Mouse (Mus musculus): ENCODE data around the gene Slc38a4.

The Slc38a4 gene

GRCm38 (mm10) chr15:96972706-96973274 lies 83.0 kb downstream of the Slc38a4 start:
- in situ Hi-C loops (cut with MboI; ENCODE audit: low sequenced_read_pairs), result loop anchor here (10.0 kb wide), 1 partner anchor 162 kb away; no protein-coding TSS in a partner anchor

DNA sequence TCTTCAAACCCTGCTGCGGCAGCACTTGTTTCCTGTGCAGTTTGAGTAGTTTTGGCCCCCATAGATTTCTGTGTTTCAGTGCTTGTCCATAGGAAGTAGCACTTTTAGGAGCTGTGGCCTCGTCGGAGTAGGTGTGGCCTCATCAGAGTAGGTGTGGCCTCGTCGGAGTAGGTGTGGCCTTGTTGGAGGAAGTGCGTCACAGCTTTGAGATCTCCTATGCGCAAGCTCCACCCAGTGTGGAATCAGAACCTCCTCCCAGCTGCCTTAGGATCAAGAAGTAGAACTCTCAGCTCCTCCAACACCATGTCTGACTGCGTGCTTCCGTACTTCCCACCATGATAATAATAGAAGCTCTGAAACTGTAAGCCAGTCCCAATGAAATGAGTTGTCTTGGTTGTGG lies 83.8 kb downstream of the Slc38a4 start:
- in situ Hi-C loops (cut with MboI; ENCODE audit: low sequenced_read_pairs), result loop anchor here (10.0 kb wide), 1 partner anchor 163 kb away; no protein-coding TSS in a partner anchor

- in situ Hi-C loops (cut with MboI; ENCODE audit: low sequenced_read_pairs), result loop anchor here (10.0 kb wide), 1 partner anchor 165 kb away; no protein-coding TSS in a partner anchor
Measured at GRCm38 (mm10) chr15:96969792-96970191, 86.0 kb downstream of the Slc38a4 start.

DNA sequence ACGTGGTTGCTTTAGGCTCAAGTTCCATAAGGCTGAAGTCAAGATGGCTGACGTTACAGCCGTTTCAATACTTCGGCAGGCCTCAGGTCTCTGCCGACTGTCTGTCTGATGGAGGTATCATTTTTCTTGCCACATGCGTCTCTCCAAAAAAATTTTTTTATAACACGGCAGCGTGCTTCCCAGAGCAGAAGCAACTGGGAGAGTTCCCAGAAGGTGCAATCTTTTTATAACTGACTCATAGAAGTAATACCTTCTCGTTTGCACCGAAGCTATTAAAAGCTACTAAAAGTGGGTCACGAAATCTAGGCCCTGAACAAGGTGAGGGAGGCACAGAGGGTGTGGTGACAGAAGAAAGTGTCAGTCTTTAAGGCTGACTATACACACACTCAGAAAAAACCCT lies 87.0 kb downstream of the Slc38a4 start:
- in situ Hi-C loops (cut with MboI; ENCODE audit: low sequenced_read_pairs), result no loop called here

DNA sequence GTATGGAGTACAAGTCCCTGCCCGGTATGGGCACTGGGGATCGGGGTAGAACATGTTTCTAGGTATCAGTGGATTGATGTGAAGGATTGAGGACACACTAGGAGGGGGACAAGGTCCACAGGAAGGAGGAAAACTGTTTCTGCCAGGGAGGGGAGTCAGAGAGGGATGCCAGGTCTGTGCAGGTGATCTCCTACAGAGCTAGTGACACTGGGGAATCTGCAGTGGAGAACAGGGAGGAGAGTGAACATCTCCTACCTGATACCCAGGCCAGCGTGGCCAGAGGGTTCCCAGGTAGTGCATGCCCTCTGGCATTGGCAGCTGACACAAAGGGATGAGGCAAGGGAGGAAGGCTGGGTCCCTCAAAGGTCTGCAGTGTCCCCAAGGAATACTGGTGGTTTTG lies 89.4 kb downstream of the Slc38a4 start:
- in situ Hi-C loops (cut with MboI; ENCODE audit: low sequenced_read_pairs), result no loop called here

GRCm38 (mm10) chr15:96963735-96964134 lies 92.0 kb downstream of the Slc38a4 start:
- in situ Hi-C loops (cut with MboI; ENCODE audit: low sequenced_read_pairs), result no loop called here

- in situ Hi-C loops (cut with MboI; ENCODE audit: low sequenced_read_pairs), result no loop called here
Measured at GRCm38 (mm10) chr15:96963318-96963717, 92.4 kb downstream of the Slc38a4 start.

DNA sequence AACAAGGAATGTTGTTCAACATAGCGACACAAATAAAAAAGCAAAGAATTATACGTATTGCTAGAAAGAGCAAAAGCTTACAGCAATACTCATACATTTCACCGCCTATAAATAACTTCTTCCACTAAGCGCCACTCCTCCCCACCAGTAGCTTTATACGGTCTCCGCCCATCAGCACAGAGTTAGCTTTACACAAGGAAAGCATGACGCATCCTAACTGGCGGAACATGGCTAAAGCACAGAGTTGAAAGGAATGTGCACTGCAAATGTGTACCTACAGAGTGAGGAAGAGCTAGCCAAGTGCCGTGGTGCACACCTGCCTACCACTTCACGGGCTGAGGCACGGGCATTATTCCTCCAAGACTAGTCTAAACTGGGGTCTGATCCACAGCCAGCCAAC lies 95.4 kb downstream of the Slc38a4 start:
- in situ Hi-C loops (cut with MboI; ENCODE audit: low sequenced_read_pairs), result no loop called here

GRCm38 (mm10) chr15:96959247-96959646 lies 96.5 kb downstream of the Slc38a4 start:
- in situ Hi-C loops (cut with MboI; ENCODE audit: low sequenced_read_pairs), result no loop called here

DNA sequence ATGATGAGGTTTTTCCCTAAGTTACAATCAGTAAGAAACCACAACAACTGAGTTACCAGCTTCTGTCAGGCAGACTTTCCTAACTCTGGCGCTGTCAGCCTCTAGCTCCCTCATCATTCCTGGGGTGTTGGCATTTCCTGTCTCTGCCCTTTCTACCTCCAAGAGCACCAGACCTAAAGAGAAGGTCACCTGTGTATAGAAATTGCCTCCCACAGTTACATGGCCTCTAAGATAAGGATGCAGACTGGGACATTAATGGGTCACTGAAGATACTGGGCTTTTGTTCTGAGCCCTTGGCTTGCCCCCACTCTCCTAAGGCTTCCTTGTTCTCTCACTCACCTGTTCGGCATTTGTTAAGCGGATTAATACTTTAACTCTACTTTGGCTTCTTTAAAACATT lies 99.1 kb downstream of the Slc38a4 start:
- in situ Hi-C loops (cut with MboI; ENCODE audit: low sequenced_read_pairs), result no loop called here

DNA sequence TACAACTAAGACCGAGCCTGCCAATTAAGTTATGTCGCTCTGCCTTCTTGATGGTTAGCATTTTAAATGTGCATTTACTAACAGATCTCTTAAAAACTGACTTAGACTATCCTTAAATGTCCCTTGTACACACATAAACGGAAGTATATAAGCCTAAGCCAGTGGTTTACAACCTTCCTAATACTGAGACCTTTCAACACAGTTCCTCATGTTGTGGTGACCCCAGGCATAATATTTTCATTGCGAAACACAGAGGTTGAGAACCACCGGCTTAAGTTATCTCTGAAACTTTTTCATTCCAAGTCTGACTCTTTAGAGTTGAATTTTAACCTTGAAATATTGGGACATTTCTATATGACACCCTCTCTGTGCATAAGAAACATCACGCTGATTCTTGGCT lies 101.4 kb downstream of the Slc38a4 start:
- in situ Hi-C loops (cut with MboI; ENCODE audit: low sequenced_read_pairs), result no loop called here

- in situ Hi-C loops (cut with MboI; ENCODE audit: low sequenced_read_pairs), result no loop called here
Measured at GRCm38 (mm10) chr15:96953938-96954238, 101.9 kb downstream of the Slc38a4 start.

GRCm38 (mm10) chr15:96953112-96953937 lies 102.4 kb downstream of the Slc38a4 start:
- in situ Hi-C loops (cut with MboI; ENCODE audit: low sequenced_read_pairs), result no loop called here

DNA sequence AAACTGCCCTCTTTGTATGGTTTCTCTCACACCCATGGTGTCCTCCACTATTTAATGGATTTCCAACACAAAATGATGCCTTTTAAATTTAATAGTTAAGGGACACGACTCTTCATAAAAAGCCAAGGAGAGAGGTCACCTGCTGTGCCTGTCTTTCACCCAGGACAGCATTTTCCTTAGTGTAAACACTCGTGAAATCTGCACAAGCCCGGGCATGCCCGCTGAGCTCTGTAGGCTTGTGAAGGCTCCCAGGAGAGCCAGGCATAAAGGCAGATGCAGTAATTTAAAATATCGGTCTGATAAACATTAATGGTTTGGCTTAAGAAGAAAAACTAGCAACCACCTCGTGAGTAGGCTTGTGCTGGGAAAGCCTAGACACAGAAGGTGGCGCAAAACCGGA lies 103.3 kb downstream of the Slc38a4 start:
- in situ Hi-C loops (cut with MboI; ENCODE audit: low sequenced_read_pairs), result no loop called here

- in situ Hi-C loops (cut with MboI; ENCODE audit: low sequenced_read_pairs), result no loop called here
Measured at GRCm38 (mm10) chr15:96951783-96952182, 104.0 kb downstream of the Slc38a4 start.

- in situ Hi-C loops (cut with MboI; ENCODE audit: low sequenced_read_pairs), result loop anchor here (25.0 kb wide), 1 partner anchor 411 kb away; no protein-coding TSS in a partner anchor
Measured at GRCm38 (mm10) chr15:96948471-96948870, 107.3 kb downstream of the Slc38a4 start.

All from CH12F3 (cell line).